Mouse (Mus musculus) thymus, adult 2 months (tissue): ENCODE measurements at regions not wholly inside any gene's neighbourhood (a gene's known extent, or its start where the extent isn't known, plus 50 kb on each side); places are given as distances from the start of the nearest gene placed in this dataset.

Experiments
- CTCF ChIP-seq: fragments of 200-500 bp; IDR thresholded peaks from 2 replicates; pipeline ENCODE4 v1.5.1; 2012; ENCODE audit warnings: mild to moderate bottlenecking, control low read depth, low read length, moderate library complexity, borderline replicate concordance; ENCODE audit not compliant: control insufficient read depth, poor library complexity, insufficient read depth; ENCODE audit errors: extremely low read depth
- POLR2A ChIP-seq: fragments of 200-500 bp; IDR thresholded peaks from 2 replicates; pipeline ENCODE4 v1.6.1; 2012; ENCODE audit warnings: mild to moderate bottlenecking, low read length, control low read depth, moderate library complexity; ENCODE audit not compliant: control insufficient read depth, poor library complexity, insufficient read depth; ENCODE audit errors: extremely low read depth

GRCm38 (mm10) chr11:114379411-114379824, 288.9 kb upstream of the Rpl38 start:
- TF ChIP-seq POLR2A (no peak), CTCF (no peak)
